Mouse (Mus musculus) retina, postnatal 7 days (tissue): Measurements from ENCODE around the gene Slc30a5.
"Not testable (repeated sequence)": the region's sequence is repeated elsewhere in the genome, so short reads cannot be mapped to it uniquely, and the experiment has no call there.

Experiments used
- DNase-seq: peaks from one replicate; pipeline ENCODE4 v3.0.0-alpha.2; 2012; ENCODE audit warnings: low read depth, low spot score

The Slc30a5 gene

GRCm38 (mm10) chr13:100832741-100833639 lies at the start of gene Slc30a5:
Slc30a5 (minus strand) TSS chr13:100833427.
- DNase-seq, result peak; percentile 100

- no peak for DNase-seq
Measured at GRCm38 (mm10) chr13:100881944-100882343, 48.7 kb upstream of the Slc30a5 start.

DNA sequence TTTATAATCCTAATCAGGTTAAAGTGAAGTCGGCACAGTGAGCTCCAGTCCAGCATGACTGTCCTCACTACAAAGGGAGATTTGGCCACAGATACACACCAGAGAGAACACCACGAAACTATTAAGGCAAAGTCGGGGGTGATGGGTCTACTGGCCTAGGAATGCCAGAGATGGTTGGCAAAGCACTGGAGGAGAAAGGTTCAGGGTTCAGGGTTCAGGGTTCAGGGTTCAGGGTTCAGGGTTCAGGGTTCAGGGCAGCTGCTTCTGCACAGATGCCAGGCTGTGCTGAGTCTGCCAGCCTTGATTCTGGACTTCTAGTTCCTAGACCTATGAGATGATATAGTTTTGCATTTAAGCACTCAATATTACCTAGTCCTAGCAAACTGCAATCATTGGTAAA lies 46.6 kb upstream of the Slc30a5 start:
- DNase-seq, result no peak

DNA sequence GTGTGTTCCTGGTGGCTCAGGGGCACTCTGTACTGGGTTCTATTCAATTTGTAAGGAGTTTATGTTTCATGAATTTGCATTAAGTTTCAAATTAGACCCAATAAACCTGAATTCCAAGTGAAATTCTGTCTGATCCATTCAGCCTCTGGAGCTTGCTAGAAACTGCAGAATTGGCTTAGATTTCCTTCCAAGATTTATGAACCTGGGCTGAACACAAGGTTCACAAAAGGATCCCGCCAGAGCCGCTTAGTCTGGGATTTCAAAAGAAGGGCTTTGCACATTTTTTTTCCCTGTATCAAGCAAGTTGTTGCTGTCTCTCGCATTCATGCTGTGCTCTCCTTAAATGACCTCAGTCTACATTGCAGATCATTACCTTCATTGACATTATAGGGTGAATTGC lies 46.1 kb upstream of the Slc30a5 start:
- DNase-seq, result no peak

DNA sequence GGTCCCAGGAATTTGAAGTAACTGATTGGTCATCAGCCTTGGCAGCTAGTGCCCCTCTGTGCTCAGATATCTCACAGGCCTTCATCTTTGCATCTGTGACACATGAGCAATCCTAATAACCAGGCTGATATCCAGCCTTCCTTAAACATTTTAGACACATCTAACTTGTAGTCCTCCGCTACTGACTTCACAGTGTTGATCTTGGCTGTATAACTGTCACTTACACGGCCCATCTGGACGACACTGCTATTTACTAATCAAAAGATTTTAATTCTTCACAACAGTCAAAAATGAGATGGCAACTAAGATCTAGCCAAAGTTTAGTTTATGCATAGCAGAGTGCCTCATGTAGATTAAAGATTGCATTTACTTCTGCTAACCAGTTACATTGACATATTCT lies 45.0 kb upstream of the Slc30a5 start:
- DNase-seq, result no peak

GRCm38 (mm10) chr13:100877703-100878102 lies 44.5 kb upstream of the Slc30a5 start:
- no peak for DNase-seq

DNA sequence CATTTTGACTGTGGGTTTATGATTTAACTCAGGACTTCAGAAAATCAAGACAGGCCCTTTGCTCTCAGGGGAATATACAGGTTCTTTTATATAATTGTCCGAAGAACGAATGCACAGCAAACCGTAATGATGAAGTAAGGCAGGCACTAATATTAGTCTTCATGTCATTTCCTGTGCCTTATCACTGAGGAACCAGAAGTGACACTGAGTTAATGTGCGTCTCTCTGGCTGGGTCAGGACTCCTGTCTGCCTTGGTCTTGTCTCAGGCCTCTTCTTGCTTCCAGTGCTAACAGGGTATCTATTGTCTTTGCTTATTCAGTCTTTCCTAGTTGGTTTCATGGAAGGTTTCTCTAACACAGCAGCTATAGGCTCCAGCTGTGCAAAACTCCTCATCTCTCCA lies 41.9 kb upstream of the Slc30a5 start:
- DNase-seq, result no peak

DNA sequence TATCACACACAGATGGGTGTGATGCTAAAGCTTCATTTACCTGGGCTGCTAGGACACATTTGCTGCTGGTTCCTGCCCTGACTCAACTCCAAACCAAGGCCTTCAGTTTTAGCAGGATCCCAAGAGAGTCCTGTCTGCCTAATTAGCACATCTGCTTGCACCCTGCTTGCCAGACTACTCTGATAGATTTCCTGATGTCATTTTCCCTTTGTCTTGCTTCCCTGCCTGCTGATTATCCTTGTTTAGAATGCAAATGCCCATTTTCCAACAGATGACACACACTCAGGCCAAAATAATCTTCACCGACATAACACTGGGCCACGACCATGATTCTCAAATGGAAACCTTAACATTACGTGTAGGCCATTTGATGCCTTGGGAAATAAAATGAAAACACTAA lies 41.4 kb upstream of the Slc30a5 start:
- no peak for DNase-seq

GRCm38 (mm10) chr13:100873530-100873929 lies 40.3 kb upstream of the Slc30a5 start:
- no peak for DNase-seq

DNA sequence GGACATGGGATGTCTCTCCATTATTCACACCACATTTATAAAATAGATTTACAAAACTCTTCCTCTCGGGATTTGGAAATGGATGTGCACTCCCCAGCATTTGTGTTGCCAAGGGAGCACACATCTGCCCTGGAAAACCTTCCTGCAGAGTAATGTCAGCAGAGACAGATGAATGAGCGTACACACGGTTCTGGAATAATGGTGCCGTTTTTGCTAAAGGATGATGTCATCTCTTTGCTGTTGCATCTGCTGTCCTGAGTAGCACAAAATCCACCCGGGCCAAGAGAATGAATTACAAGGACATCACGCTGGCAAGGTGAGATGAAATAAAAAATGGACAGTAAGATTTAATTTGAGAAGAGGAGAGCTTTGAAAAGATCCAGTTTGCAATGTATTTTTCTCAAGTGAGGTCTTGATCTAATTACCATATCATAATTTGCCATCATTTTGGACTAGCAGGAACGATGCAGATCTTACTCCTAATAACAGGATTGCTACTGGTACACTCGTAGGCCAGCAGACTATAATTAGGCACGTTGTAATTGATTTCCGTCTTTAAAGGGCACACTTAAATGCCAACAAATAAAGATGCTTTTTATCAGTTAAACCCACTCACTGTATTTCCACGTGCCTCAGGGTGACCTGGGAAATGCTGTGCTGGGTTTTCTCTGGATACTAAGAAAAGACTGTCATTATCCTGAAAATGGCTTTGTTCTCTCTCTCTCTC lies 38.4 kb upstream of the Slc30a5 start:
- DNase-seq, result no peak

GRCm38 (mm10) chr13:100869813-100870212 lies 36.6 kb upstream of the Slc30a5 start:
- no peak for DNase-seq

DNA sequence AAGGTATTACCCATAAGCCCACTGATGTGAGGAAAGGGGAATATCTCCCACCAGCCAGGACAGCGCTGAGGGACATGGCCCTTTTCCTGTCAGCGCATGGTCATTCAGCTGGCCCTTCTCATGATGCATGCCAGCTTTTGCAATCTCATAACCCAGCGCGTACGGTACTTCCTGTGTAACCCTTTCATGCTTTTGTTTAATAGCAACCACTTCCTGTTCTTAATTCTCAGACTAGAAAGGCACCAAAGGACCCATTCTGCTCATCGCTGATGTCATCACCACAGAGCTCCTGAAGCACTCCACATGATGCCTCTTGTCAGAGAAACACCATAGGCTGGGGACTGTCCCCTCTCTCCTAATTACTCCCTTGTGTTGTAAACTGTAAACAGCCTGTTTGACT lies 33.1 kb upstream of the Slc30a5 start:
- DNase-seq, result no peak

- no peak for DNase-seq
Measured at GRCm38 (mm10) chr13:100865744-100866143, 32.5 kb upstream of the Slc30a5 start.

DNA sequence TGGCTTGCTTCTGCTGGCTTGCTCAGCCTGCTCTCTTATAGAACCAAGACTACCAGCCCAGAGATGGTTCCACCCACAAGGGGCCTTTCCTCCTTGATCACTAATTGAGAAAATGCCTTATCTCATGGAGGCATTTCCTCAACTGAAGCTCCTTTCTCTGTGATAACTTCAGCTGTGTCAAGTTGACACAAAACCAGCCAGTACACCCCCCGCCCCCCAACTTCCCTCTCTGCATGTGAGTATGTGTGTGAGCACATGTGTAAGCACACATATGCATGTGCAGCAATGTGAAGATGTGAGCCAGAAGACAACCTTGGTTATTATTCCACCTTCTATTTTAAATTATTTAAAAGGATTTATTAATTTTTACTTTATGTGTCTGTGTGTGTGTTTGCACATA lies 30.7 kb upstream of the Slc30a5 start:
- not testable (repeated sequence) for DNase-seq

DNA sequence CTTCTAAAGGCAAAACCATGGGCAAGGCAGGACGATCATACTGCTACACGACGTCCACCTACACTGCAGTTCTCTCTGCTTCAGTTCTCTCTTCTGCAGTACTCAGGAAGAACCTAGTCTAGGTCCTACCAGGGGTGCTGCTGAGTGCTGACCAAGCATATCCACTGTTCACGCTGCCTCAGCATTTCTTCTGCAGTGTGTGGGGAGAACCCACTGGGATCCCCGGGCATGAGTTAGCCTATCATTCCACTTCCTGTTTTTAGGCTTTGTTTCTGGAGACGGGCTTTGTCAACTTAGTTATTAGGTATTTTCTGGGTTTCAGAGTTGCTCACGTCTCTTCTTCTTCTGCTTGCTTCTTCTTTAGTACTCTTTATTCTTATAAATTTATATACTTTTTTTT lies 25.9 kb upstream of the Slc30a5 start:
- no peak for DNase-seq

DNA sequence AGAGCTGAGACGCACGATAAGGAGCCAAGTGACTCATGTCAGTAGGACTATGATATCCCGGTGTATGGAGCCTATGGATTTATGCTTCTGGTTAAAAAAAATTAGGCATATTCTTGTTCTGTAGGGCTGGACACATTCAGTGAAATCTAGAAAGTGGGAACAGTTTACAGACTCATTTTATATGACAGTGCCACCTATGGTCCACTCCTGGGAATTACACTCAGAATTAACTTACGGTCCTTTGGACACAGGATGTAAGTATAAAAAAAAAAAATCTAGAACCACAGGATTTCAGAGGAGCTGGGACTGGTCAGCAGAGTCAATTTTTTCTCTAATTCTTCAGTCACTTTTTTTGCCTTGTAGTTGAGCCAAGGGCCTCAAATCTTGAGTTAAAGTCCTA lies 20.9 kb upstream of the Slc30a5 start:
- peak; percentile 37 for DNase-seq

- no peak for DNase-seq
Measured at GRCm38 (mm10) chr13:100853120-100853519, 19.9 kb upstream of the Slc30a5 start.

DNA sequence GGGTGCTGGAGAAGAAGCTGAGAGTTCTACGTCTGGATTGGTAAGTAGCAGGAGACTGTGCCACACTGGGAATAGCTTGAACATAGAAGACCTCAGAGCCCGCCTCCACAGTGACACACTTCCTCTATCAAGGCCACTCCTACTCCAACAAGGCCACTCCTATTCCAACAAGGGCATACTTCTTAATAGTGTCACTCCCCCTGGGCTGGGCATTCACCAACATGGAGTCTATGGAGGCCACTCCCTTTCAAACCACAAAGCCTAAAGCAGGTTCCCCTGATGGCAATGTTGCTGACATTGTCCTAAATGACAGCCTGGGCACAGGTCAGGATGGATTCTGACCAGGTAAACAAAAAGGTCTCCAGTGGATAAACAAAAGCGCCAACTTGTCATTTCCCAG lies 15.9 kb upstream of the Slc30a5 start:
- no peak for DNase-seq

DNA sequence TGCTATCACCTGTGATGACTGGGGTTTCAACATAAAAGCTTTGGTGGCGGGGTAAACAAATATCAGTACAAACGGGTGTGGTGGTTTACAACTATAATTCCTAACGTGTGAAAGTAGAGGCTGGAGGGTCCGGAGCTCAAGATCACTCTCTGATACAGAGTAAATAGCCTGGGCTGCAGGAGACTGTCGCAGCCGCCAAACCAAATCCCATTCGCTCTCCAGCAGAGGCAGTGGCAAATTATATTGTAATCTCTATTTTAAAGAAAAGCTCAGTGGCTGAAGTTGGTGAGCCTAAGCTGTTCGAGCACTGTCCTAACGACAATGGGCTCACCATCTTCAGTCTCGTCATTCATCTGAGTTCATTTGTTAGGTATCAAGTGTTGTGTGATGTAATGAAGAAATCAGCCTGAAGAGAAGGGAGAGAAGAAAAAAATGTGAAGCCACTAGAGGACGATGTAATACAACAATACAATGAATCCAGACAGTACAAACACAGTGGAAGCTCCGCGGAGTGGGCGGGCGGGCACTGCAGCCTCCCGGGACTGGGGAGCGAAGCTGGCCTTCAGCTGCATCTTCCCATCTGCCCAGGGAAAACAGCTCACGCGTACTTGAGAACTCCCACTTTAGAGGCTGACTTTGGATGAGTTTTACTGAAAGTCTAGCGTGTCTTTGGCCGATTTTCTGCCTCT lies 13.8 kb upstream of the Slc30a5 start:
- no peak for DNase-seq

GRCm38 (mm10) chr13:100846254-100846653 lies 13.0 kb upstream of the Slc30a5 start:
- no peak for DNase-seq

DNA sequence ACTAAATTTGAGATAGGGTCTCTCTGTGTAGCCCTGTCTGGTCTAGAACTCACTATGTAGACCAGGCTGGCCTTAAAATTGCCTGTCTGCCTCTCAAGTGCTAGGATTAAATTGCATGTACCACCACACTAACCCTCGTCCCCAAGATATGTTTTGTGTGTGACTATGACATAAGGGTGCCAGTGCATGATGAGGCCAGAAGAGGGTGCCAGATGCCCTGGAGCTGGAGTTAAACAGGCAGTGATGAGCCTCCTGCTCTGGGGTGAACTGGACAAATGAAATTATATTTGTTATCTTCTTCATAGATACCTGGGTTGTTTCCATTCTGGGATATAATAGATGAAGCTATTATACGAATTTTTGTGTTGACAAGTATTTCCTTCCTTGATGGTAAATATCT lies 10.7 kb upstream of the Slc30a5 start:
- DNase-seq, result no peak

- no peak for DNase-seq
Measured at GRCm38 (mm10) chr13:100843016-100843725, 9.9 kb upstream of the Slc30a5 start.
